21 mouse cellular contexts compared by ENCODE assay signal in the genomic region with DNA sequence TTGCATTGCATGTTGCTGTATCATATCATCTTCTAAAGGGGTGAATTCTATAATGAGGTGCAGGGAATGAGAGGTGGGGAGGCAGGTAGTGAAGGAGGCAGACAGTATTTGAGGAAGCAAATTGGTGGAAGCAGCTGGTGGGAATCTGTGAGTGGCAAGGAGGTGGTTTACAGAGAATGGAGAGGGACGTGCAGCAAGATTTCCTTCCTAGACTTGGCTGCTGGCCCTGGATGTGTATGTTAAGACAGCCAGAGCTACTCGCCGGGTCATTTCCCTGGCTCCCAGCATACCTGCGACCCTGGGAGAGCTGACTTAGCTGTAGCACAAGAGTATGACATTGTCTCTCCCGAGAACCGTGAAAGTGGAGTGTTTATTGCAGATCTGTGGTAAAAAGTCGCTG.
A peak's percentile ranks its signal among the peaks of the same experiment; 100 is the strongest.
DNase-seq lines count a peak whose midpoint lies in the region; ATAC-seq and TF ChIP-seq lines count a peak whose summit lies in the region.
"Had no signal": no experiment of that assay in that cellular context is flagged by ENCODE, and none has a peak within 500 bp of the region (broad histone marks: within the 10 kb centered on the region; RNA-seq: fewer than 3 reads in every experiment).

No protein-coding gene starts in this region.

- H3K4me3 ChIP-seq in midbrain, embryonic 12.5 days, result no peak overlapping the region
- H3K4me3 ChIP-seq in midbrain, embryonic 11.5 days (ENCODE audit: low read depth, low read length), result no peak overlapping the region
- no peak overlapping the region for H3K4me3 ChIP-seq in forebrain, embryonic 12.5 days (replicated peaks)
- H3K4me3 ChIP-seq in forebrain, embryonic 15.5 days, result no peak overlapping the region
- H3K4me3 ChIP-seq in hindbrain, postnatal 0 days (ENCODE audit: low read length), result no peak overlapping the region
- H3K4me3 ChIP-seq: embryonic facial prominence, embryonic 12.5 days; left cerebral cortex, adult 2 months; midbrain, embryonic 10.5 days; myocyte had no signal

- H3K36me3 ChIP-seq in midbrain, embryonic 12.5 days, result no peaks in the 10 kb centered on the region
- no peaks in the 10 kb centered on the region for H3K36me3 ChIP-seq in midbrain, embryonic 11.5 days (ENCODE audit: control insufficient read depth, insufficient read depth, low read length)
- H3K36me3 ChIP-seq in forebrain, embryonic 12.5 days (replicated peaks), result no peaks in the 10 kb centered on the region
- no peaks in the 10 kb centered on the region for H3K36me3 ChIP-seq in forebrain, embryonic 15.5 days
- H3K36me3 ChIP-seq in hindbrain, postnatal 0 days (ENCODE audit: insufficient read depth, low read length), result no peaks in the 10 kb centered on the region
- H3K36me3 ChIP-seq: embryonic facial prominence, embryonic 12.5 days; G1E; midbrain, embryonic 10.5 days had no signal

- H3K4me1 ChIP-seq in midbrain, embryonic 12.5 days, result peaks cover 17% of the 10 kb centered on the region
- H3K4me1 ChIP-seq in midbrain, embryonic 11.5 days (ENCODE audit: control insufficient read depth, insufficient read depth, low read length), result no peaks in the 10 kb centered on the region
- H3K4me1 ChIP-seq in forebrain, embryonic 12.5 days, result peaks cover 14% of the 10 kb centered on the region
- H3K4me1 ChIP-seq in forebrain, embryonic 15.5 days, result peaks cover 25% of the 10 kb centered on the region
- no peaks in the 10 kb centered on the region; the same call in 1 of the 2 replicates for H3K4me1 ChIP-seq in hindbrain, postnatal 0 days (ENCODE audit: insufficient read depth, low read length)
- H3K4me1 ChIP-seq: embryonic facial prominence, embryonic 12.5 days; midbrain, embryonic 10.5 days had no signal

- 88% methylated on average over 7 of the region's 7 CpGs for WGBS in midbrain, embryonic 12.5 days
- WGBS in midbrain, embryonic 11.5 days, result 86% methylated on average over 7 of the region's 7 CpGs
- WGBS in forebrain, embryonic 12.5 days, result 65% methylated on average over 7 of the region's 7 CpGs
- 58% methylated on average over 7 of the region's 7 CpGs for WGBS in forebrain, embryonic 15.5 days
- WGBS in hindbrain, postnatal 0 days, result 64% methylated on average over 7 of the region's 7 CpGs

- H3K9ac ChIP-seq in midbrain, embryonic 12.5 days (replicated peaks), result no peak overlapping the region
- no peak overlapping the region for H3K9ac ChIP-seq in midbrain, embryonic 11.5 days (ENCODE audit: low read length)
- H3K9ac ChIP-seq in forebrain, embryonic 12.5 days, result no peak overlapping the region
- no peak overlapping the region for H3K9ac ChIP-seq in forebrain, embryonic 15.5 days (replicated peaks)
- H3K9ac ChIP-seq in hindbrain, postnatal 0 days (replicated peaks; ENCODE audit: low read length), result no peak overlapping the region
- H3K9ac ChIP-seq: embryonic facial prominence, embryonic 12.5 days had no signal

- no peak overlapping the region for H3K4me2 ChIP-seq in midbrain, embryonic 12.5 days (replicated peaks)
- no peak overlapping the region for H3K4me2 ChIP-seq in midbrain, embryonic 11.5 days
- no peak overlapping the region for H3K4me2 ChIP-seq in forebrain, embryonic 12.5 days
- H3K4me2 ChIP-seq in forebrain, embryonic 15.5 days (replicated peaks), result no peak overlapping the region
- H3K4me2 ChIP-seq in hindbrain, postnatal 0 days (ENCODE audit: low read depth, low read length), result no peak overlapping the region
- H3K4me2 ChIP-seq: embryonic facial prominence, embryonic 12.5 days had no signal

- no peaks in the 10 kb centered on the region for H3K27me3 ChIP-seq in midbrain, embryonic 12.5 days
- no peaks in the 10 kb centered on the region for H3K27me3 ChIP-seq in midbrain, embryonic 11.5 days (ENCODE audit: control insufficient read depth, insufficient read depth, low read length)
- H3K27me3 ChIP-seq in forebrain, embryonic 12.5 days, result no peaks in the 10 kb centered on the region
- H3K27me3 ChIP-seq in forebrain, embryonic 15.5 days, result no peaks in the 10 kb centered on the region
- H3K27me3 ChIP-seq in hindbrain, postnatal 0 days (ENCODE audit: insufficient read depth, low read length), result no peaks in the 10 kb centered on the region
- H3K27me3 ChIP-seq: CH12.LX; embryonic facial prominence, embryonic 12.5 days had no signal

- peak overlapping the region; percentile 58; the same call in 1 of the 2 replicates for H3K27ac ChIP-seq in midbrain, embryonic 12.5 days (replicated peaks)
- no peak overlapping the region for H3K27ac ChIP-seq in midbrain, embryonic 11.5 days (ENCODE audit: low read depth, low read length)
- H3K27ac ChIP-seq in forebrain, embryonic 12.5 days, result peak overlapping the region; percentile 50; the same call in 1 of the 2 replicates
- H3K27ac ChIP-seq in forebrain, embryonic 15.5 days (replicated peaks), result no peak overlapping the region
- H3K27ac ChIP-seq in hindbrain, postnatal 0 days, result peak overlapping the region; percentile 32
- H3K27ac ChIP-seq: embryonic facial prominence, embryonic 12.5 days; left cerebral cortex, adult 2 months; midbrain, embryonic 10.5 days had no signal

- no peak for DNase-seq in midbrain, embryonic 11.5 days (ENCODE audit: low spot score, missing footprints)
- no peak for DNase-seq in hindbrain, postnatal 0 days (ENCODE audit: low spot score)
- no peak for DNase-seq in lung, adult 18-20 months
- no peak for DNase-seq in adrenal gland, adult 18-20 months (ENCODE audit: low spot score in 2 of 2)
- DNase-seq: adrenal gland, adult 8-10 months; B cell, adult 2 months; cerebellum, adult 18-20 months; cerebellum, postnatal 14 days; kidney, adult 18-20 months; kidney, postnatal 4 days; lung, postnatal 10 days had no signal

- TF ChIP-seq CTCF in hindbrain, postnatal 0 days (IDR thresholded peaks at IDR 0.05; ENCODE audit: low read depth), result no peak

- no peak for ATAC-seq in midbrain, embryonic 12.5 days (ENCODE audit: low FRiP score, low read depth)
- no peak for ATAC-seq in midbrain, embryonic 11.5 days (ENCODE audit: low FRiP score)
- ATAC-seq in forebrain, embryonic 12.5 days (ENCODE audit: low FRiP score), result no peak; the same call in 1 of the 2 replicates
- ATAC-seq in forebrain, embryonic 15.5 days (replicated peaks), result 0 out of 2 replicates have a peak, but pooled peaks have one; percentile 9
- ATAC-seq in hindbrain, postnatal 0 days, result no peak
- ATAC-seq: inflammation-experienced regulatory T-cells, adult 6 months had no signal

- no peaks in the 10 kb centered on the region for H3K9me3 ChIP-seq in midbrain, embryonic 12.5 days
- H3K9me3 ChIP-seq in midbrain, embryonic 11.5 days (ENCODE audit: control insufficient read depth, low read length), result no peaks in the 10 kb centered on the region
- H3K9me3 ChIP-seq in forebrain, embryonic 12.5 days, result no peaks in the 10 kb centered on the region
- no peaks in the 10 kb centered on the region for H3K9me3 ChIP-seq in forebrain, embryonic 15.5 days
- H3K9me3 ChIP-seq in hindbrain, postnatal 0 days (ENCODE audit: low read length), result no peaks in the 10 kb centered on the region
- H3K9me3 ChIP-seq: embryonic facial prominence, embryonic 12.5 days; midbrain, embryonic 10.5 days had no signal

Comparison
In these comparisons a context has a peak if more than half of its experiments do, and no peak if none do; other contexts are left out.
1. H3K27ac ChIP-seq: peak in midbrain, embryonic 12.5 days (single experiment), forebrain, embryonic 12.5 days (single experiment) and hindbrain, postnatal 0 days (single experiment); none in midbrain, embryonic 11.5 days (single experiment) and forebrain, embryonic 15.5 days (single experiment).